Mouse (Mus musculus): ENCODE results near the gene Chd1l.

The Chd1l gene

GRCm38 (mm10) chr3:97609845-97610410, at the start of gene Chd1l:
Gene Chd1l (minus strand): TSS chr3:97610203.
- DNase-seq (ENCODE audit: low read depth, low spot score), result peak; percentile 92

- DNase-seq (ENCODE audit: low read depth, low spot score), result no peak
Measured at GRCm38 (mm10) chr3:97659746-97660145, 49.7 kb upstream of the Chd1l start.

GRCm38 (mm10) chr3:97658426-97659193, 48.6 kb upstream of the Chd1l start:
- peak; percentile 20 for DNase-seq (ENCODE audit: low read depth, low spot score)

DNA sequence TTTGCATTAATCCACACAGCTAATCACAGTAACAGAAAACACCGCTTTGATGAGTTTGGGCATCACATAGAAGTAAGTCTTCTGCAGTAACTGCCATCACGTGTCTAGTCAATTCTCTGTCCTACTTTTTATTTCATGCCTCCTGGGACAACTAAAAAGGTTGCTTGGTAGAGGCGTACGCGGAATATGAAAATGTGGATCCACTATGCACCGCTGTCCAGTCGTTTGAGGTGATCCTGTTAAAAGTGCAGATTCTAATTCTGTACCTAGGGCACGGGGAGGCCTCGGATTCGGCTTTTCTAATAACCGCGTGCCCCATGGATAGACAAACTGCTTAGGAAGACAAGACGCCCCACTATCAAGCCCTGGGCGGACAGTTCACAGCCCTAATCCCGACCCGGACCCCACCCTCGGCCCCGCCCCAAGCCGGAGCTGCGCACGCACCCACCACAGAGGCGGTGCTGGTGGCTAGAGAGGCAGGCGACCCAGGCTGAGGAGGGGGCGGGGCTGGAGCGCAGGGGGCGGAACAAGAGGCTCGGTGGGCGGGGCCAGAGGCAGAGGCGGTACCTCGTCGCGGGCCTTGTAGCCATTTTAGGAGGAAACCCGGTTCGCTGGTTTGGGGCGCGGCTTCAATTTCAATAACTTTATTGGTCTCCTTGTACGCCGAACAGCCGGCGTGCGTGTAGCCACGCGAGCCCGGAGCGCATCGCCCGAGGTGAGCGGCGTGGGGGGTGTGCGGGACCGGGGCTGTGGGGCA, 47.8 kb upstream of the Chd1l start, which contains the start of gene Prkab2:
Prkab2 (plus strand) TSS at position 539 of the 757 bp plus-strand sequence.
- peak; percentile 94 for DNase-seq (ENCODE audit: low read depth, low spot score)

- DNase-seq (ENCODE audit: low read depth, low spot score), result no peak
Measured at GRCm38 (mm10) chr3:97654901-97655300, 44.9 kb upstream of the Chd1l start.

DNA sequence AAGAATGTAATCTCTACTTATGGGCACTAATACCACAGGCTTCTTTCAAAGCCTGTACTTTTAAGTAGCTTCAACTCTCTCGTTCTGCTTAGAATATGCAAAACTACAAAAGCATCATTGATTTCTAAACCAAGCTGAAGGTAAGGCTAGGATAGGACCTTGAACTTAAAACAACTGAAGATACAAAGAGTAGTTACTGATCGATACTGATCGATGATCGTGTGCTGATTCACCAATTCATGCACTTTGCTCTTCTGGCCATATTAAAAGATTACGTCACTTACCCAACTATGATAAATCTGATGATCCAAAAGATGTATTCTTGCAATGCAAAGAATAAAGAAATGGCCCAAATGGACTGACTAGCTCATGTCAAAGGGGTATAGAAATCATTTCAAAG, 43.8 kb upstream of the Chd1l start:
- no peak for DNase-seq (ENCODE audit: low read depth, low spot score)

- DNase-seq (ENCODE audit: low read depth, low spot score), result no peak
Measured at GRCm38 (mm10) chr3:97651604-97652003, 41.6 kb upstream of the Chd1l start.

DNA sequence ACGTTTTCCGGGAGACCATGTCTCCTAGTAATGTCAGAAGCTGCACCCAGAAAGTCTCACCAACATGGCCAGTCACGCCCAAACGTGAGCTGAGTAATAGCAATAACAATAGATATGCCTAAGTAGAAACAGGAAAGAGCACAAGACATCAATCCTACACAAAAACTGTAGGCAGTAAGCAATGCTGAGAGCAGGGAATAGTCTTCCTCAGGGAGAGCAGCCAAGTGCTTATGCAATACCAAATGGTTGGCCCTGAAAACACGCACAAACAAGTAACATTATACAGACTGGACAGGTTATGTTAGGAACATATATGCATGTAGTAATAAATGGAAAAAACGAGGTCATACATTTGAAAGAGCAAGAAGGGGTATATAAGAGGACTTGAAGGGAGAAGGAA, 39.5 kb upstream of the Chd1l start:
- DNase-seq (ENCODE audit: low read depth, low spot score), result no peak

- DNase-seq (ENCODE audit: low read depth, low spot score), result no peak
Measured at GRCm38 (mm10) chr3:97649022-97649421, 39.0 kb upstream of the Chd1l start.

GRCm38 (mm10) chr3:97648518-97648917, 38.5 kb upstream of the Chd1l start:
- no peak for DNase-seq (ENCODE audit: low read depth, low spot score)

- no peak for DNase-seq (ENCODE audit: low read depth, low spot score)
Measured at GRCm38 (mm10) chr3:97642001-97642400, 32.0 kb upstream of the Chd1l start.

- no peak for DNase-seq (ENCODE audit: low read depth, low spot score)
Measured at GRCm38 (mm10) chr3:97641396-97641795, 31.4 kb upstream of the Chd1l start.

GRCm38 (mm10) chr3:97634288-97634761, 24.3 kb upstream of the Chd1l start:
- no peak for DNase-seq (ENCODE audit: low read depth, low spot score)

DNA sequence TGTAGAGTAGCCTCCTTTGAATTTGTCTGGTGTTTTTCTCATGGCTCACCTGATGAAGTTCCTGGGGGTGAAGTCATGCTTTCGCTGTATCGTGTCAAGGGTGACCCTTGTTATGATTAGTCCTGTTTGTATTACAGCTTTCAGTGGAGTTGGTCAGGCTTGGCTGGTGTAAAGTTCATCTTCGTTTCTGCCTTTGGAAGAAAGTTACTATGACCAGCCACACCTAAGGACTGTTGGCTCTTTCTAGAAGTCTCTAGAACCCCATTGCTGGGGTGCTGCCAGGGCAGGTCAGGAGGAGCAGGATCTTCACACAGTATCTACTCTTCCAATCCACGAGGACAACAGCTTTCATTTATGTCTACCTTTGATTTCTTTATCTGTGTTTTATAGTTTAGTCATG, 23.5 kb upstream of the Chd1l start:
- DNase-seq (ENCODE audit: low read depth, low spot score), result no peak

DNA sequence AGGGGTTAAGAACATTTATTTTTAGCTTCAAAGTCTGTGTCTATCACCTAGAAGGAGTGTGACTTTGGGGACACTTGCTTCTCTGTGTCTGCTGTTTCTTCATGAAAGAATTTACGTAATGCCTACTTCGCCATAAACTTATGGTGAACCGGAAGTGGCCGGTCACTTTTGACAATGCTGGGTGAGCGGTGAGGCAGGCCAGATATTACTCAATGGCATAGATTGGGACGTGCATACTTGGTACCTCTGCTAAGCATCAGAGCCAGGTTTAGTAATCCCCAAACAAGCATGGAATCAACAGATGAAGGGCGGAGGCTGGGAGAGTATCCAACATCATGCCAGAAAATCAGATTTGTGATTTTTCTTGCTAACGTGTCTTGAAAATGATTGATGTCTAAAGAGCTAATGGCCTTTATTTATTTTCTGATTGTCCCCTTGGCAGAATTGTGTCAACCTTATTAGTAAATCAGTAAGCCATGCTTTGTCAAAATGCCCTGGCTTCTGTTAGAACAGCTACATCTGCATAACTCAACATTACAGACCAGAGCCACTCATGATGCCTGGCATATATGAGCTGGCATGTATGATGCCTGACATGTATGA, 21.4 kb upstream of the Chd1l start:
- no peak for DNase-seq (ENCODE audit: low read depth, low spot score)

- no peak for DNase-seq (ENCODE audit: low read depth, low spot score)
Measured at GRCm38 (mm10) chr3:97630746-97631145, 20.7 kb upstream of the Chd1l start.

DNA sequence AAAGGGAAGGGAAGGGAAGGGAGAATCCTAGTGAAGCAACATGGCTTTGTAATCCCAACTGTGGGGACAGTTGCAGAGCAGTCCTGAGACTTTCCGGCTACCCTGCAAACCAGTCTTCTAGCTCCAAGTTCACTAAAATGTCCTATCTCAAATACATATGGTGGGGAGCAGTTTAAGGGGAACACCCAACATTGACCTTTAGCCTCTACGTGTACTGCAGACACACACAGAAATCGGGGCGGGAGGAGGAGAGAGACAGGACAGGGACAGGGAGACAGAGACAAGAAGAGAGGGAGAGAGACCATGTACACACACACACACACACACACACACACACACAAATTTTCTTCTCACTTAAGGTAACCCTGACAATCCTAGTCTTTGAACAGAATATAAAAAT, 19.9 kb upstream of the Chd1l start:
- no peak for DNase-seq (ENCODE audit: low read depth, low spot score)

- DNase-seq (ENCODE audit: low read depth, low spot score), result no peak
Measured at GRCm38 (mm10) chr3:97628391-97629001, 18.5 kb upstream of the Chd1l start, which contains the start of gene Fmo5. Gene Fmo5 (plus strand): TSS chr3:97628804.

DNA sequence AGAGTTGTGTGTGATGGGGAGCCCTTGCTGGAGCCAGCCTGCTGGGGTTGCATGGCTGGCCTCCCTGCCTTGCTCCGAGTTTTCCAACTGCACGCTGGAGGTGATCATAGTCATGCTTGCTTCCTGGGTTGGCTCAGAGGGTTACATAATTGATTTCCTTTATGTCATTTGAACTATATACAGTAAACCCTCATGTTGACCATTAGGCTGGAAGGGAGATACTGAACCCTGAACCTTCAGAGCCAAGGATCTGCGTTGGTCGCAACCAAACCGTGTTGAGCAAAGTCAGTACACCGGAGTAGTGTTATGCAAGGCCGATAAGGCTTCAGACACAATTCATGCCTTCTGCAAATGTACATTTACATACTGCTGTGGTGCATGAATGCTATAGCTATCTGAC, 17.9 kb upstream of the Chd1l start:
- DNase-seq (ENCODE audit: low read depth, low spot score), result no peak

DNA sequence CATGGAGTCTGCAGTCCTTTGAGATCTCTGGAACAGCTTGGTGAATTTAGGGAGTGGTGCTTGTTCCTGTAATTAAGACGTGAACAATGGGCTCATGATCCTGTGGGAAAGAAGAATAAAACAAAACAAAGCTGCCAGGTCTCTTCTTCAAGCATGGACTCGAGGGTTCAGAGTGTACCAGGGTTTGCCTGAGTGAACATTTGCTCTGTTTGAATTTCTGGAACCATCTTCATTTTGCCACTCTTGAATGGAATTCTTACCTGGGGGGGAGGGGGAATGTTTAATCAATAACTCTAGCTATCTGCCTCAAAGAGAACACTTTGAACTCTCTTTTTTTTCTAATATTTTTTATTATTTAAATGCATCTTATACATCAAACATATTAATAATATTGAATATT, 14.6 kb upstream of the Chd1l start:
- no peak for DNase-seq (ENCODE audit: low read depth, low spot score)

DNA sequence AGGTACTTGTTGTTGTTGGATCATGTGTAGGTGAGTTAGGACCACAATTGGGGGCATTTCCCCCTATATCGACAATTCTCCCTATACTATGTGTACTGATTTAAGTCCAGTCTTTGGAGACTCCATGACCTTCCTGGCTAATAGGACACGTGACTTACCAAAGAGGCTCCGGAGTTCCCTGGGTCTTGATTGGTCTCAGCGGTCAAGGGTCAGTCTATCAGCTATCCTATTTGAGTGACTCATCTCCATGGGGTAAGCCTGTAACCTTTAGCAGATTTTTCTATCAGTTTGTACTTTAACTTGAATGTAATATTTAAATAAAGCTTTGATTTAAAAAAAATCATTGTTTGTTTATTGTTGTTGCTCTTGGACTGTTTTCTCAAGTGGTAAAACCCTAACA, 10.7 kb upstream of the Chd1l start:
- no peak for DNase-seq (ENCODE audit: low read depth, low spot score)

DNA sequence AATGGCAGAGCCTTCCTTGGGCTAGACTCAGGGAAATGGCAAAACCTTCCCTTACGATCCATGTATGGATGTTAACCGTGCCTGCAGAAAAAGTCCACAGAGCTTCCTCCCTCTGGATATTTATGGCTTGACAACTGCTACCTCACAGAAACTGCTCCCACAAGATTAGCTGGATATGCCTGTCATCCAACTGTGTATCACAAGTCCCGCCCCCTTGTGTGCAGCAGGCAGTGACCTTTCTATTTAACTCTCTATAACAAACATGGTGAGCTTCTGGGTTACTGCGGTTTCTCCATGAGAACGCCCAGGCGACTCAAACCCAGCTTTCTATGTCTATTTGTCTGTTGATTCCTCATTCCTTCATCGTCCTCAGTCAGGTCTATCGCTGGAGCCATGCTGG, 7.9 kb upstream of the Chd1l start:
- no peak for DNase-seq (ENCODE audit: low read depth, low spot score)

Data from forelimb bud, embryonic 11.5 days (tissue).